8 mouse cellular contexts compared by ENCODE assay signal in the genomic region with DNA sequence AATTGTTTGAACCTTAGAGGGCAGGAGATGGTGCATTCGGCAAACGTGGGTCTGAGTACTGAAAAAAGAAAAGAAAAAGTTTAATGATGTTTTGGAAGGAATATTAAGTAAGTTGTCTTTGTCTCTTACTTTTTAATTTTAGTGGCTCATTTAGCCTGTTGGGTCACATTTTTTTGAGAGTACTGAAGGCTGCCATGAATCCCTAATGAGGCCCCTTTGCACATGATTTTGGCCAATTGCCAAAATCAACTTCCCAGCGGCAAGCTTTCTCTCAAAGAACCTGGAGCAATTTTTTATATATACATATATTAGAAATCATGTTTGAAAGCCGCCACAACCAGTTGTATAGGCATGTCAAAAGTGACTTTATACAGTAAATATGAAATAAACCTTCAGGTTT.
DNase-seq lines count a peak whose midpoint lies in the region; ATAC-seq lines count a peak whose summit lies in the region.

No protein-coding gene starts in this region.

- no peaks in the 10 kb centered on the region for H3K27me3 ChIP-seq in limb, embryonic 12.5 days
- no peaks in the 10 kb centered on the region for H3K27me3 ChIP-seq in limb, embryonic 10.5 days (ENCODE audit: low read depth, poor library complexity, severe bottlenecking)
- no peaks in the 10 kb centered on the region for H3K27me3 ChIP-seq in forebrain, embryonic 15.5 days
- no peaks in the 10 kb centered on the region for H3K27me3 ChIP-seq in intestine, embryonic 15.5 days (replicated peaks)

- H3K9me3 ChIP-seq in limb, embryonic 12.5 days = no peaks in the 10 kb centered on the region
- no peaks in the 10 kb centered on the region for H3K9me3 ChIP-seq in limb, embryonic 10.5 days (replicated peaks)
- H3K9me3 ChIP-seq in forebrain, embryonic 15.5 days = no peaks in the 10 kb centered on the region
- H3K9me3 ChIP-seq in intestine, embryonic 15.5 days = no peaks in the 10 kb centered on the region

- peaks cover 16% of the 10 kb centered on the region for H3K4me1 ChIP-seq in limb, embryonic 12.5 days (replicated peaks)
- H3K4me1 ChIP-seq in limb, embryonic 10.5 days = peaks cover 5% of the 10 kb centered on the region; the same call in 1 of the 2 replicates
- peaks cover 24% of the 10 kb centered on the region for H3K4me1 ChIP-seq in forebrain, embryonic 15.5 days
- no peaks in the 10 kb centered on the region for H3K4me1 ChIP-seq in intestine, embryonic 15.5 days (replicated peaks)

- H3K27ac ChIP-seq in limb, embryonic 12.5 days = peak overlapping the region; percentile 84
- no peak overlapping the region for H3K27ac ChIP-seq in limb, embryonic 10.5 days
- peak overlapping the region; percentile 93 for H3K27ac ChIP-seq in forebrain, embryonic 15.5 days (replicated peaks)
- H3K27ac ChIP-seq in intestine, embryonic 15.5 days = peak overlapping the region; percentile 65

- no peak overlapping the region; the same call in 1 of the 2 replicates for H3K4me3 ChIP-seq in limb, embryonic 12.5 days (replicated peaks)
- no peak overlapping the region for H3K4me3 ChIP-seq in limb, embryonic 10.5 days
- H3K4me3 ChIP-seq in forebrain, embryonic 15.5 days = peak overlapping the region; percentile 40
- peak overlapping the region; percentile 20; the same call in 1 of the 2 replicates for H3K4me3 ChIP-seq in intestine, embryonic 15.5 days (replicated peaks)

- no peaks in the 10 kb centered on the region for H3K36me3 ChIP-seq in limb, embryonic 12.5 days
- 0 out of 2 replicates have a peak, but pooled peaks cover 4% of the 10 kb centered on the region for H3K36me3 ChIP-seq in limb, embryonic 10.5 days
- H3K36me3 ChIP-seq in forebrain, embryonic 15.5 days = no peaks in the 10 kb centered on the region
- no peaks in the 10 kb centered on the region for H3K36me3 ChIP-seq in intestine, embryonic 15.5 days

- H3K4me2 ChIP-seq in limb, embryonic 12.5 days = peak overlapping the region; percentile 44
- peak overlapping the region; percentile 44 for H3K4me2 ChIP-seq in forebrain, embryonic 15.5 days (replicated peaks)
- peak overlapping the region; percentile 42 for H3K4me2 ChIP-seq in intestine, embryonic 15.5 days (replicated peaks)

- no peak overlapping the region for H3K9ac ChIP-seq in limb, embryonic 12.5 days (replicated peaks)
- peak overlapping the region; percentile 48 for H3K9ac ChIP-seq in forebrain, embryonic 15.5 days (replicated peaks)
- no peak overlapping the region for H3K9ac ChIP-seq in intestine, embryonic 15.5 days

- DNase-seq in limb, embryonic 10.5 days (ENCODE audit: low spot score) = no peak
- peak; percentile 29 for DNase-seq in lung, postnatal 10 days
- no peak for DNase-seq in frontal cortex, postnatal 14 days (ENCODE audit: low spot score in 2 of 2)
- no peak for DNase-seq in yolk sac, embryonic 10.5 days (ENCODE audit: low spot score)

- no peak for ATAC-seq in limb, embryonic 12.5 days (ENCODE audit: insufficient number of reproducible peaks, insufficient read depth, low FRiP score, low TSS enrichment, low read depth)
- ATAC-seq in forebrain, embryonic 15.5 days (replicated peaks) = 0 out of 2 replicates have a peak, but pooled peaks have one; percentile 4
- ATAC-seq in intestine, embryonic 15.5 days = 0 out of 2 replicates have a peak, but pooled peaks have one; percentile 16
- ATAC-seq in activated CD4-positive, CD25-positive, alpha-beta regulatory T cell, adult 4 months = no peak

- WGBS in limb, embryonic 12.5 days = 44% methylated on average over 4 of the region's 4 CpGs
- WGBS in limb, embryonic 10.5 days = 90% methylated on average over 4 of the region's 4 CpGs
- WGBS in forebrain, embryonic 15.5 days = 3% methylated on average over 4 of the region's 4 CpGs
- WGBS in intestine, embryonic 15.5 days = 27% methylated on average over 4 of the region's 4 CpGs

Comparison
In these comparisons a context has a peak if more than half of its experiments do, and no peak if none do; other contexts are left out.
1. ATAC-seq: peak in forebrain, embryonic 15.5 days (single experiment) and intestine, embryonic 15.5 days (single experiment); none in limb, embryonic 12.5 days (single experiment) and activated CD4-positive, CD25-positive, alpha-beta regulatory T cell, adult 4 months (single experiment).
2. H3K4me3 ChIP-seq: peak in forebrain, embryonic 15.5 days (single experiment) and intestine, embryonic 15.5 days (single experiment); none in limb, embryonic 12.5 days (single experiment) and limb, embryonic 10.5 days (single experiment).
3. Peak in every context shown above with its lines, with median percentiles within 50 percentile points of each other: H3K4me2 ChIP-seq.